Mouse (Mus musculus) granulocyte monocyte progenitor cell, adult 5-6 weeks (primary cell): ENCODE results near the gene Slc23a2. TPM values are rescaled to one million over a fixed set of nuclear protein-coding genes. Genes with fewer than 3 reads are reported as not detected.

Source experiments
- ATAC-seq: replicated peaks from 2 replicates; pipeline ENCODE4 v1.8.0; 2016; ENCODE audit warnings: mild to moderate bottlenecking, moderate TSS enrichment, inconsistent platforms; ENCODE audit not compliant: poor library complexity, severe bottlenecking
- total RNA-seq, 2 experiments: library from RNA; stranded (forward) in 1 of 2; stranded (reverse) in 1 of 2; fragments of 200-712, 200-1000 nt in 1 of 2; fragments of >200 nt in 1 of 2; fragmentation: Nextera tagmentation in 1 of 2; gene quantifications; 2 replicates each; pipeline ENCODE4 v1.2.3; 2014 to 2017

Slc23a2 gene
- total RNA-seq, 2 experiments from 2014 or later: 4.5 to 5.6 TPM

- peak; percentile 83 for ATAC-seq
Observed at GRCm38 (mm10) chr2:132053824-132054223, 91.1 kb downstream of the Slc23a2 start.

GRCm38 (mm10) chr2:132051798-132052197 lies 93.1 kb downstream of the Slc23a2 start:
- no peak for ATAC-seq

GRCm38 (mm10) chr2:132049921-132050320 lies 95.0 kb downstream of the Slc23a2 start:
- no peak for ATAC-seq

GRCm38 (mm10) chr2:132049491-132049890 lies 95.4 kb downstream of the Slc23a2 start:
- ATAC-seq: no peak

- peak; percentile 84 for ATAC-seq
Observed at GRCm38 (mm10) chr2:132048143-132048772, 96.7 kb downstream of the Slc23a2 start.

GRCm38 (mm10) chr2:132047364-132047763 lies 97.5 kb downstream of the Slc23a2 start:
- ATAC-seq: no peak

GRCm38 (mm10) chr2:132046659-132047058 lies 98.2 kb downstream of the Slc23a2 start:
- ATAC-seq: no peak

- no peak for ATAC-seq
Observed at GRCm38 (mm10) chr2:132044320-132045274, 100.3 kb downstream of the Slc23a2 start.

- no peak for ATAC-seq
Observed at GRCm38 (mm10) chr2:132043101-132043621, 101.7 kb downstream of the Slc23a2 start.

GRCm38 (mm10) chr2:132039894-132040293 lies 105.0 kb downstream of the Slc23a2 start:
- ATAC-seq: peak; percentile 52

GRCm38 (mm10) chr2:132036326-132036725 lies 108.6 kb downstream of the Slc23a2 start:
- ATAC-seq: no peak

GRCm38 (mm10) chr2:132035470-132035835 lies 109.5 kb downstream of the Slc23a2 start:
- ATAC-seq: peak; percentile 90

GRCm38 (mm10) chr2:132034590-132035469 lies 110.1 kb downstream of the Slc23a2 start:
- no peak for ATAC-seq

GRCm38 (mm10) chr2:132031364-132032095 lies 113.4 kb downstream of the Slc23a2 start:
- ATAC-seq: no peak

- ATAC-seq: no peak
Observed at GRCm38 (mm10) chr2:132030418-132031363, 114.2 kb downstream of the Slc23a2 start.

- peak; percentile 60 for ATAC-seq
Observed at GRCm38 (mm10) chr2:132029646-132030417, 115.1 kb downstream of the Slc23a2 start, which contains the start of gene Rassf2. Rassf2 (minus strand) TSS chr2:132030258.

GRCm38 (mm10) chr2:132028894-132029605 lies 115.9 kb downstream of the Slc23a2 start:
- peak; percentile 44 for ATAC-seq
